ENCODE assay signal across 8 mouse cellular contexts in the genomic region with DNA sequence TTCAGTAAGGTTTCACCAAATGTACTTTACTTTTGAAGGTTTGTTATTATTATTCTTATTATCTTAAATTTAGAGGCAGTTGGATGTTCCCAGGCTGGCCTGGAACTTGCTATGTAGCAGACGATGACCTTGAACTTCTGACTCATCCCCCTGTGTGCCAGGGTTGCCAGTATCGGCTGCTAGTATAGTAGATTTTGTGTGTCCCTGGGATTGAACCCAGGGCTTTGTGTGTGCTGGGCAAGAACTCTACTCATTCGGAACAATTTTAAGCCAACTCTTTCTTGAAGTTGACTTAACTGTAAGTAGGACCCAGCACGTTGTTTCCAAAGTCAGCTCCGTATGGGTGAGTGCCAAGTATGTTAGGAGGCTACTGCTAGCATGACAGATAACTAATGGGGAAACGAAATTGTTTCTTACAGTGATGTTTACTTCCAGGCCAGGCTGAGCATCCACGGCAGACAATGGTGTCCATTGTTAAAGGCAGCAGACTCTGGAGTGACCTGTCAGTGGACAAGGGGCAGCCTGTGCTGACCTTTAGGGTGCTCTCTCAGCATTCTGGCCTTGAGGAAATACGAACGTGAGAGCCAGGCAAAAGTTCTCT. TPM values are rescaled to one million over a fixed set of nuclear protein-coding genes. Genes with fewer than 3 reads are reported as not detected.
DNase-seq lines count a peak whose midpoint lies in the region; ATAC-seq lines count a peak whose summit lies in the region.

No protein-coding gene starts in this region.

- H3K27me3 ChIP-seq in kidney, embryonic 16.5 days (ENCODE audit: insufficient read depth, low read length): no peaks in the 10 kb centered on the region

- H3K4me3 ChIP-seq in kidney, embryonic 16.5 days (ENCODE audit: low read length): no peak overlapping the region

- intact Hi-C loops in left cerebral cortex, postnatal 36 days (cut with DNase I): loop anchor here (10.0 kb wide), 1 partner anchor 393 kb away; no protein-coding TSS in a partner anchor

- H3K9me3 ChIP-seq in kidney, embryonic 16.5 days (ENCODE audit: low read length): no peaks in the 10 kb centered on the region

- no peaks in the 10 kb centered on the region for H3K36me3 ChIP-seq in kidney, embryonic 16.5 days (ENCODE audit: insufficient read depth, low read length)

- WGBS in kidney, embryonic 16.5 days: 49% methylated on average over 9 of the region's 9 CpGs

- H3K4me1 ChIP-seq in kidney, embryonic 16.5 days (ENCODE audit: insufficient read depth, low read length): peaks cover 73% of the 10 kb centered on the region

- no peak overlapping the region for H3K4me2 ChIP-seq in kidney, embryonic 16.5 days (replicated peaks; ENCODE audit: low read depth, low read length)

- DNase-seq in adrenal gland, adult (ENCODE audit: inconsistent age in 2 of 2, low spot score in 1 of 2): peak; percentile 58 to 79
- DNase-seq in adrenal gland, postnatal 4 days (ENCODE audit: low spot score in 2 of 2): no peak
- peak; percentile 44 for DNase-seq in kidney, adult 11 months
- peak; percentile 69 for DNase-seq in A20 (ENCODE audit: low read depth, low spot score)
- peak; percentile 38 for DNase-seq in heart, postnatal 4 days
- DNase-seq in frontal cortex, postnatal 14 days (ENCODE audit: low spot score in 2 of 2): no peak
- DNase-seq in left cerebral cortex, postnatal 36 days (ENCODE audit: low spot score in 2 of 2): no peak

- ATAC-seq in kidney, embryonic 16.5 days (ENCODE audit: low FRiP score, low TSS enrichment): no peak

- no peak overlapping the region; the same call in 1 of the 2 replicates for H3K9ac ChIP-seq in kidney, embryonic 16.5 days (replicated peaks; ENCODE audit: low read length)

- no peak overlapping the region for H3K27ac ChIP-seq in kidney, embryonic 16.5 days (ENCODE audit: low read length)

RNA-seq across cellular contexts. Expression of a gene that starts 7.5 kb away (rescaled TPM):
- total RNA-seq in adrenal gland, postnatal 4 days (2021): 100 to 1,000 TPM in 1 of 2 experiments, 10 to 100 TPM in 1; 92.8 to 107 TPM
- 10.9 and 11.0 TPM in 2 replicates for polyA plus RNA-seq in kidney, embryonic 16.5 days (2015; fragmentation: Nextera tagmentation; extraction: Ambion mirVana)
- total RNA-seq in heart, postnatal 4 days (2021): 10 to 100 TPM; 40.5 to 41.6 TPM
- 10 to 100 TPM; 77.5 to 90.0 TPM for total RNA-seq in left cerebral cortex, postnatal 36 days (2021)

Comparison
In these comparisons a context has a peak if more than half of its experiments do, and no peak if none do; other contexts are left out.
1. DNase-seq: peak in adrenal gland, adult (2 of 2), kidney, adult 11 months (single experiment), A20 (single experiment) and heart, postnatal 4 days (single experiment); none in adrenal gland, postnatal 4 days (0 of 2), frontal cortex, postnatal 14 days (0 of 2) and left cerebral cortex, postnatal 36 days (0 of 2).